In the genomic region with DNA sequence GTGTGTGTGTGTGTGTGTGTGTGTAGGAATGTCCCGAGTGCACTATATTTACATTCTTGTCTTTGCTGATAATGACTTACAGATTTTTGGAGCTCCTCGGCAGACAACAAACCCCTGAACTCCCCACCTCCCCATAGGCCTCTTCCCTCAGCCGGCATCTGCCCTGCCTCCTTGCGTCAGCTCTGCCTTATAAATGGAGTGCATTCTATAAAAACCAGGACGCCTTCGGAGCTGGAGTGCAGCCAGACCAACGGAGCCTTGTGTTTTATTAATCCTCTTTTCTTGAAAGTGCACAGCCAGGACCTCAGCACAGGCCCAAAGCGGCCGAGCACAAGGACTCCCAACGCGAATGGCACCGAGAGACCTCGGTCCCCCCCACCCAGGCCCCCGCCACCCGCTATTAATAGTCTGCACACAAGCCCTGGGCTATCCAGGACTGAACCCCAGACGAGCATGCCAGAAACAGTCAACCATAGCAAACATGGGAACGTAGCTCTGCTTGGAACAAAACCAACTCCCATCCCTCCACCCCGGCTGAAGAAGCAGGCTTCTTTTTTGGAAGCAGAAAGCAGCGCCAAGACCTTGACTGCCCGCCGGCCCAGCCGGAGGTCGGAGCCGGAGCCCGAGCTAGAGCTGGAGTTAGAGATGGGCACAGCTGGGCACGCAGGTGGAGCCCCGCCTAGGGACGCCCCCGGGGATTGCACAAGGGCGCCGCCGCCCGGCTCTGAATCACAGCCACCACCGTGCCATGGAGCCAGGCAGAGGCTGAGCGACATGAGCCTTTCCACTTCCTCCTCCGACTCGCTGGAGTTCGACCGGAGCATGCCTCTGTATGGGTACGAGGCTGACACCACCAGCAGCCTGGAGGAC, we compare ENCODE assay signal across 8 mouse cellular contexts. TPM values are rescaled to one million over a fixed set of nuclear protein-coding genes. Genes with fewer than 3 reads are reported as not detected.
DNase-seq lines count a peak whose midpoint lies in the region; ATAC-seq lines count a peak whose summit lies in the region.

No protein-coding gene starts in this region.

- peak overlapping the region; percentile 40 for H3K4me3 ChIP-seq in heart, embryonic 11.5 days (ENCODE audit: low read depth, low read length)
- peak overlapping the region; percentile 39 for H3K4me3 ChIP-seq in kidney, embryonic 16.5 days (ENCODE audit: low read length)
- peak overlapping the region; percentile 57 for H3K4me3 ChIP-seq in limb, embryonic 15.5 days
- peak overlapping the region; percentile 42 for H3K4me3 ChIP-seq in midbrain, embryonic 16.5 days (ENCODE audit: low read depth, low read length)

- 0 out of 2 replicates have a peak, but pooled peaks cover 3% of the 10 kb centered on the region for H3K36me3 ChIP-seq in heart, embryonic 11.5 days (ENCODE audit: control insufficient read depth, insufficient read depth, low read length)
- H3K36me3 ChIP-seq in kidney, embryonic 16.5 days (ENCODE audit: insufficient read depth, low read length) = 0 out of 2 replicates have a peak, but pooled peaks cover 3% of the 10 kb centered on the region
- no peaks in the 10 kb centered on the region for H3K36me3 ChIP-seq in limb, embryonic 15.5 days
- H3K36me3 ChIP-seq in midbrain, embryonic 16.5 days (ENCODE audit: control insufficient read depth, insufficient read depth, low read length) = no peaks in the 10 kb centered on the region

- peak overlapping the region; percentile 89 for H3K27ac ChIP-seq in heart, embryonic 11.5 days (ENCODE audit: low read depth, low read length)
- peak overlapping the region; percentile 95 for H3K27ac ChIP-seq in kidney, embryonic 16.5 days (ENCODE audit: low read length)
- H3K27ac ChIP-seq in limb, embryonic 15.5 days = peak overlapping the region; percentile 98
- peak overlapping the region; percentile 86 for H3K27ac ChIP-seq in midbrain, embryonic 16.5 days (ENCODE audit: low read length)

- DNase-seq in CD4-positive, CD25-positive, alpha-beta regulatory T cell, adult 2 months (ENCODE audit: low read depth, low spot score) = peak; percentile 20
- DNase-seq in fat pad, adult 2 months (ENCODE audit: extremely low read depth, low read depth, low spot score) = peak; percentile 81
- DNase-seq in spleen, postnatal 4 days (ENCODE audit: low spot score in 2 of 2) = peak; percentile 38 to 70

- H3K4me2 ChIP-seq in heart, embryonic 11.5 days = peak overlapping the region; percentile 58
- peak overlapping the region; percentile 55 for H3K4me2 ChIP-seq in kidney, embryonic 16.5 days (replicated peaks; ENCODE audit: low read depth, low read length)
- peak overlapping the region; percentile 55 for H3K4me2 ChIP-seq in limb, embryonic 15.5 days
- peak overlapping the region; percentile 63 for H3K4me2 ChIP-seq in midbrain, embryonic 16.5 days (ENCODE audit: low read length)

- no peaks in the 10 kb centered on the region for H3K9me3 ChIP-seq in heart, embryonic 11.5 days (replicated peaks; ENCODE audit: control insufficient read depth, low read length)
- H3K9me3 ChIP-seq in kidney, embryonic 16.5 days (ENCODE audit: low read length) = no peaks in the 10 kb centered on the region
- H3K9me3 ChIP-seq in limb, embryonic 15.5 days = no peaks in the 10 kb centered on the region
- no peaks in the 10 kb centered on the region for H3K9me3 ChIP-seq in midbrain, embryonic 16.5 days (replicated peaks; ENCODE audit: control insufficient read depth, low read length, poor library complexity, severe bottlenecking)

- H3K9ac ChIP-seq in heart, embryonic 11.5 days (ENCODE audit: low read depth, low read length) = peak overlapping the region; percentile 65
- peak overlapping the region; percentile 61 for H3K9ac ChIP-seq in kidney, embryonic 16.5 days (replicated peaks; ENCODE audit: low read length)
- H3K9ac ChIP-seq in limb, embryonic 15.5 days = peak overlapping the region; percentile 63
- H3K9ac ChIP-seq in midbrain, embryonic 16.5 days (ENCODE audit: low read depth, low read length) = peak overlapping the region; percentile 64

- H3K27me3 ChIP-seq in heart, embryonic 11.5 days (ENCODE audit: control insufficient read depth, insufficient read depth, low read length) = no peaks in the 10 kb centered on the region
- no peaks in the 10 kb centered on the region for H3K27me3 ChIP-seq in kidney, embryonic 16.5 days (ENCODE audit: insufficient read depth, low read length)
- H3K27me3 ChIP-seq in limb, embryonic 15.5 days = no peaks in the 10 kb centered on the region
- H3K27me3 ChIP-seq in midbrain, embryonic 16.5 days (ENCODE audit: control insufficient read depth, insufficient read depth, low read depth, low read length) = no peaks in the 10 kb centered on the region

- no peak for ATAC-seq in CD4-positive, CD25-positive, alpha-beta regulatory T cell, adult 4 months
- peak; percentile 76 for ATAC-seq in heart, embryonic 11.5 days (replicated peaks; ENCODE audit: insufficient number of reproducible peaks, low FRiP score, low TSS enrichment)
- ATAC-seq in kidney, embryonic 16.5 days (ENCODE audit: low FRiP score, low TSS enrichment) = peak; percentile 82
- peak; percentile 92 for ATAC-seq in limb, embryonic 15.5 days (ENCODE audit: insufficient number of reproducible peaks, low FRiP score, low TSS enrichment, low read depth)
- ATAC-seq in midbrain, embryonic 16.5 days = peak; percentile 89

- H3K4me1 ChIP-seq in heart, embryonic 11.5 days (ENCODE audit: control insufficient read depth, insufficient read depth, low read length) = peaks cover 32% of the 10 kb centered on the region
- H3K4me1 ChIP-seq in kidney, embryonic 16.5 days (ENCODE audit: insufficient read depth, low read length) = peaks cover 39% of the 10 kb centered on the region
- H3K4me1 ChIP-seq in limb, embryonic 15.5 days = peaks cover 52% of the 10 kb centered on the region
- peaks cover 21% of the 10 kb centered on the region for H3K4me1 ChIP-seq in midbrain, embryonic 16.5 days (ENCODE audit: control insufficient read depth, insufficient read depth, low read length)

- WGBS in heart, embryonic 11.5 days (ENCODE audit: insufficient replicate concordance) = 9% methylated on average over 40 of the region's 40 CpGs
- WGBS in kidney, embryonic 16.5 days = 17% methylated on average over 40 of the region's 40 CpGs
- 2% methylated on average over 40 of the region's 40 CpGs for whole genome bisulfite sequencing in limb, embryonic 15.5 days
- 3% methylated on average over 40 of the region's 40 CpGs for WGBS in midbrain, embryonic 16.5 days

RNA-seq across cellular contexts. Expression of a gene that starts 41.7 kb away (rescaled TPM):
- 100 to 1,000 TPM; 123 to 134 TPM for polyA plus RNA-seq in CD4-positive, CD25-positive, alpha-beta regulatory T cell, adult 4 months (2017; shearing (Covaris generic))
- polyA plus RNA-seq in heart, embryonic 11.5 days (2014; fragmentation: Nextera tagmentation; extraction: Ambion mirVana) = 185 and 189 TPM in 2 replicates
- 170 and 177 TPM in 2 replicates for polyA plus RNA-seq in kidney, embryonic 16.5 days (2015; fragmentation: Nextera tagmentation; extraction: Ambion mirVana)
- polyA plus RNA-seq in limb, embryonic 15.5 days (2015; fragmentation: Nextera tagmentation; extraction: Ambion mirVana) = 161 and 163 TPM in 2 replicates
- polyA plus RNA-seq in midbrain, embryonic 16.5 days (2015; fragmentation: Nextera tagmentation; extraction: Ambion mirVana) = 122 TPM in 2 replicates

Comparison
In these comparisons a context has a peak if more than half of its experiments do, and no peak if none do; other contexts are left out.
1. DNase-seq: peak in every context shown above with its lines; median percentile 81 in fat pad, adult 2 months; 54 in spleen, postnatal 4 days; 20 in CD4-positive, CD25-positive, alpha-beta regulatory T cell, adult 2 months.